Mouse (Mus musculus) bone marrow, adult 2 months (tissue): ENCODE results near the gene Dnajc4.

Source experiments
- CTCF ChIP-seq: fragments of 200-500 bp; IDR thresholded peaks from 2 replicates; pipeline ENCODE4 v1.5.1; 2011; ENCODE audit warnings: low read length, control low read depth; ENCODE audit not compliant: control insufficient read depth, insufficient read depth
- POLR2A ChIP-seq: fragments of 200-500 bp; IDR thresholded peaks from 2 replicates; pipeline ENCODE4 v1.6.1; 2011; ENCODE audit warnings: low read depth, mild to moderate bottlenecking, control low read depth, low read length, borderline replicate concordance; ENCODE audit not compliant: control insufficient read depth

GRCm38 (mm10) chr19:7039088-7039720, 46.8 kb upstream of the Dnajc4 start:
- TF ChIP-seq CTCF, result no peak
- TF ChIP-seq POLR2A, result no peak
